Mouse (Mus musculus) neural tube, embryonic 10.5 days (tissue): ENCODE measurements around the gene Lsr.
A peak's percentile ranks its signal among the peaks of the same experiment; 100 is the strongest.
"Not testable (repeated sequence)": the region's sequence is repeated elsewhere in the genome, so short reads cannot be mapped to it uniquely, and the experiment has no call there.

Experiments used
- DNase-seq: peaks from one replicate; pipeline ENCODE4 v3.0.0-alpha.2; 2017; ENCODE audit warnings: low spot score; ENCODE audit errors: extremely low spot score

The Lsr gene

DNA sequence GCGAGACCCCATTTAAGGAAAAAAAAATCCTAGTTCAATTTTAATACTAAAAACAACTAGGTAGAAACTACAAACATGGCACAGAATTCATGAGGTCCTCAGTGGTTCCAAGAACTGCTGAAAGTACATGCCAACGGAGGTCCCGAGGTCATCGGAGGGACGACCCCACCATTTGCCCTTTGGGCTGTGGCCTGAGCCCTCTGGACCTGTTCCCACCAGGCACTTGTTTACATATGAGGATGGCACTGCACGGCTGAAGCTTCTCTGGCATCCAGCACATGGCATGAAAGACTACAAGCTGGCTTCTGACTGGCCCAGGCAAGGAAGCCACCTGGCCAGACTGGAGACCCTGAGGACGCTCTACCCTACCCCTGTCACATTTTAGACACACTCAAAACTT lies 8.9 kb downstream of the Lsr start:
- no peak for DNase-seq

DNA sequence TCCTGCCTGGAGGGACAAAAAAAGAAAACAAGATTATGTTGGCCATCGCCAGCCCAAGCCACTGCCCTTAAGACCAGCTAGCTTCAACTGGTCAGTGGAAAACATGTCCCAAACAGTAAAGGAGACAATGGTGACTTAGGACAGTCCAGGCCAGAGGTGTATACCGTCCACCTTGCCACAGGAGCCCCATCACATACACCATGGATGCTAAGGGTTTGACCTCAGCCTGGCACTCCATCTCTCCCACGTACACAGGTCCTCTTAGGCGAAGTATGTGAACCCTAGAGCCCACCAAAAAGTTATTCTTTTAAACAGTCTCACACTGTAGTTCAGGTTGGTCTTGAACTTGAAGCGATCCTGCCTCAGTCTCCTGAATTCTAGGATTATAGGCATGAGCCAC lies 10.4 kb downstream of the Lsr start:
- no peak for DNase-seq

DNA sequence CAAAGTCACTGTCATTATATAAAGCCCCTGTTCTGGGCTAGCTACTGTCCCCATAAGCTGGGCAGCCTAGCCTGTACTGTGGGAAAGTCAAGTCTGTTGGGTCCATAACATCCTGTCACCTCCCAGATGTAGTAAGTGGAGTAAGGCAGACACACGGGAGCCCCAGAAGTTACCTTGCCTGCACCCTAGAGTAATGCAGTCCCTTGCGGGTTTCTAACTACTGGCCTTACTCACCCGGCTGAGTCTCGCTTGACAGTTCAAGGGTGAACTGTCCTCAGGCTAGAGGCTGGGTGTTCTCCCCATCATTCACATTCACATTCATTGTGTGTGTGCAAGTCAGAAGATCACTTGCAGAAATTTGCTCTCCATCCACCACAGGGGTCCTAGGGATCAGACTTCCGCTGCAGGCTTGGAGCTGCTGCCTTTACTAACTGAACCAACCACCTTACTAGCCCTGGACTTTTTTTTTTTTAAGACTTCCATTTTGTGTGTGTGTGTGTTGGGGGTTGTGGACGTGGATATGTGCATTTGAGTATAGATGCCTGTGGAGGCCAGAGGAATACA lies 13.4 kb downstream of the Lsr start:
- no peak for DNase-seq

DNA sequence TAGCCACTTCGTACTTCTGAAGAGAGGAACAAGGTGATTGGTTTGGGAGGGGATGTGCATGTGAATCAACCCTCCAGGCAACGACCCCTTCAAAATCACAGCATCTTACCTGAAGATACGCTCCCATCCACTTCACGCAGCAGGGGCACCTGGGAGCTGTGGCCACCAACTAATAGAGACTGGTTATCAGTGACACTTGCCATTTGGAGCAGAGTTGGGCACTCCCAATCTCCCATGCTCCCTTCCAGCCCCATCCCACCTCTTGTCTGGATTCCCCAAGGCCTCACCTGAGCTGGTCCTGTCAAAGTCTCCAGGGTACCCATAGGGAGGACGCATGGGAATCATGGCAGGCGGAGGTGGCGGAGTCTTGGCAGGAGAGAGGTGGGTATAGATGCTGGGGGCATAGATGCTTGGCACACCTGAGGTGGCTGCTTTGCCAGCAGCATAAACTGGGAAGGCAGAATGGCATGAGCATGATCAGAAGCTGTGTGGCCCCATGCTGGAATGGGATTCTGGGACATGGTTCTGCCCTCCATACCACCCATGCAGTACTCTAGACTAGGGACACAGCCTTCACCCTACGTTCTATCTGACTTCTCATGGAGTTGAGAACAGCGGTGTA lies 14.3 kb downstream of the Lsr start:
- DNase-seq, result no peak

DNA sequence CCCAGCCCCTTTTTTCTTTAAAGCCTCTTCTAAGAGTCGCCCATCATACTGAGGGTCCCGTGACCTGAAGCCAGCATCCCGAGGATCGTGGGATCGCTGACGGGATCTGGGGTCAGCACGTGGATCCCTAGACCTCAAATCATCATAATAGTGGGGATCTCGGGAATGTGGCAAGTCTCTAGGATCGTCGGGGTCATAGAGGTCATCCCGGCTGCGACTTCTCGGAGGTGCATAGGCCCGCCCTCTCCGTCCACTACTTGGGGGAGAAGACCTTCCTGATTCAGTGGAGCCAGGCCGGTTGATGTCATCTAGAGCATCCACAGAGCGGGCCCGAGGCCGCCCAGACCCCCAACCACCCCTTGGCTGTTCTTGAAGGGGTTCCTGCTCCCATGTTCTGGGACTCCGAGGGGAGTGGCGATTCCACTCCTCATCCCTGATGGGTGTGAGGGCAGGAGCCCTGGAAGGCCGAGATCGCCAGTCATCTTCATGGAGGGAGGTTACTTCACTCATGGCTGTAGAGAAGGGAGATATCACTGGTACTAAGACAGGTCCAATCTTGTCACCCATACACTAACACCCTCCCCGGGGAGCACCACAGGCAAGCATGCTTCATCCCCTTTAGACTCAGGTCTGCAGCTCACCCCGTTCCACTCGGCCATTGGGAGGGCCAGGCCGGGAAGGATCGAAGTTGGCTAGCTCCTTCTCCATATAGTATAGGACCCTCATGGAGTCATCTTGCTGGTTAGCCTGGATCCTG lies 15.0 kb downstream of the Lsr start:
- DNase-seq, result no peak

DNA sequence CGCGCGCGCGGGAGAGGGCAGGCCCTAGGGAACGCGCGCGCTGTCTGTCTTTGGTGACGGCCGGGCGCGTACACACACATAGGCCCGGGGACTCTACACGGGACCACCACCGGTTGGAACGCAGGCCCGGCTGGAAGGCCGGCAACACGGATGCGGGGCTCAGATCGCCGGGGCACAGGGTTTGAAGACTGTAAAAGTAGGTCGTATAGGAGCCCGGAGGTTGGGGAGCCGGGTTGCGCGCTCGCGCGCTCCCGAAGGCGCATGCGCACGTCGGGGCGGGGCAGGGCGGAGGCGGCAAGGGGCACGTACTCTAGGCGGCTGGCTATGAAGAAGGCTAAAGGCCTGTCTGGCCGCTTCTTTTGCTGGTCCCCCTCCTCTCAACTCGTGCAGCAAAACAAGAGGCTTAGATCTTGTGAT lies 15.9 kb downstream of the Lsr start:
- peak; percentile 87 for DNase-seq

DNA sequence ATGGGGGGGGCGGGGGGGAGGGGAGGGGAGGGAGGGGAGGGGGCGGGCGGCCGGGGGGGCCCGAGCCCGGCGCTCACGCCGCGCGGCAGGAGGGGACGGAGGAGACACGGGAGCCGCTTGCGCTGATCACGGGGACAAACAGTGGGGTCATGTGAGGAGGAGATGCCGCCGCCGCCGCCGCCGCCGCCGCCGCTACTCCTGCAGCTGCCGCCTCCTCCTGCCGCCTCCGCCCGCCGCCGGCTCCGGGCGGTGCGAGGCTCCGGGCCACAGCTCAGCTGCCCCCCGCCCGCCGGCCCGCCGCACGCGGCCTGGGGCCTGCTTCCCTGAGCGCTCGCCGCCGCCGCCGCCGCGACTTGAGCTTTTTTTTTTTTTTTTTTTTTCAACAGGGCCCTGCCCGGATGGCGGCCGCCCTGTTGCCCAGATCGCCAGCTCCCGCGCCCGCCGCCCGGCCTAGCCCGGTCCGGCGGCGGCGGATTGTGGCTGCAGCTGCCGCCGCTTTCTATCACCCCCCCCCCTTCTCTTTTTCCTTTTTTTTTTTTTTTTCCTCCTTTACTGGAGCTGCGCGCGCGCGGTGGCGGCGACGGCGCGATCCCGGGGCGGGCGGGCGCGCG lies 16.4 kb downstream of the Lsr start, which contains the start of gene Usf2:
TSS of gene Usf2 (minus strand) at position 48 of the 611 bp plus-strand sequence.
- DNase-seq, result peak; percentile 85

DNA sequence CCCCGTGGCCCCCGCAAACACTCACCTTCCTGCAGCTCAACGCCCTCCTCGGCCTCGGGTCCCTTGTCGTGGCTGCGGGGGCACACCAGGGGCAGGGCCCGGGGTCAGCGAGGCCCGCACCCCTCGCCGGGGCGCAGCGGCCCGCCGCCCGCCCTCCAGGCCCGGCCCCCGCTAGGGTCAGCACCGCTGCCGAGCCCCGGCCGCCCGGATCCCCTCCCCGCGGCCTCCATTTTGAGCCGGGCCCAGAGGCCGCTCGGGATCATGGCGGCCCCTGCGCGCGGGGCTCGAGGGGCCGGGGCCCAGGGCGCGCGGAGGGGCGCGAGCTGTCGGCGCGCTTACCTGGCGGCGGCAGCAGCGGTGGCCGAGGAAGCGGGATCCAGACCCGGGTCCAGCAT lies 16.9 kb downstream of the Lsr start:
- DNase-seq, result no peak

DNA sequence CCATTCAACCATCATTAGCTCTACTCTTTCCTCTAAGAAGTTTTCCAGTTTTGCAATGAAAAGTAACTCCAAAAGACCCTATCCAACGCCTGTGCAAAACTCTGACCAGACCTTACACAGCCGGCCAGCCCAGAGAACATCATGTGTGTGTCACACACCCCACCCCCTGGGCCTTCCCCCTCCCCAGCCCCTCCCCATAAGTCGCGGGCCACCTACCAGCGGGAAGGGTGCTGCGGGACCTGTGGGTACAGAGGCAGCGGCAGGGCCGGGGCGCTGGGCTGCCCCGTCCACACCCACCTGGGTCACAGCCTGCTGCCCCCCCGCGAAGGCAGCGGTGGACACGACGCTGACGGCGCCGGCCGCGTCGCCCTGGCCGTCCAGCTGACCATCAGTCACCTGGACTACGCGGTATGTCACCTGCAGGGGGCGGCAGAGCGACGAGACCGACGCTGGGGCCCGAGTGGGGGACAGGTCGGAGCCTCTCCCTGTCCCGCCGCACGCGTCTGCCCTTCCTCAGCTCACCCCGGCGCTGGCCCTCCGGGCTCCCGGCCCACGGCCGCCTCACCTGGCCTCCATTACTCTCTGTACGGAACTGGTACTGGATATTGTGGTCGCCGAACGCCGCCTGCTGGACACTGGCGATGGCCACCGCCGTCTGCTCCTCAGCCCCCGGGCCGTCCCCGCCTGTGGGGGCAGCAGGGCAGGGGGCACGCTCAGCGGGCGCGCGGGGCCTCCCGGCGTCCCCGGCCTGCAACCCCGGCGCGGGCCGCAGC lies 17.5 kb downstream of the Lsr start:
- peak; percentile 94 for DNase-seq

- no peak for DNase-seq
Observed at GRCm38 (mm10) chr7:30954971-30955520, 18.2 kb downstream of the Lsr start.

DNA sequence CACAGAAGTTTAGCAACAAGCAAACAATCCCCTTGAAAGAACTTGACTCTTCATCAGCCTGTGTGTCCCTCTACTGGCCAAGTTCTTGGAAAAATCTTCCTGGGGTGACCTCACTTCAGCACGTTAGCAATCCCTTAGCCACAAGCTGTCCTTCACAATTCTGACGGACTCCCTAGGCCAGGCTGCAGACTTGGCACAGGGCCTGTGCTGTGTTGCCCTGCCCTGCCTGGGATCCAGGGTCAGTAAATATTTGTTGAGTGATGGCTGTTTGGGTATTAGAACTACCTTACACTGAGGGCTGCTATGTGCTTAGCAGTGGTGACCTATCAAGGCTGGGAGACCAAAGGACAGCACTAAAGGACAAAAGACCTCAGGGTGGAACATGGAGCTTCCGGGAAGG lies 19.2 kb downstream of the Lsr start:
- no peak for DNase-seq

DNA sequence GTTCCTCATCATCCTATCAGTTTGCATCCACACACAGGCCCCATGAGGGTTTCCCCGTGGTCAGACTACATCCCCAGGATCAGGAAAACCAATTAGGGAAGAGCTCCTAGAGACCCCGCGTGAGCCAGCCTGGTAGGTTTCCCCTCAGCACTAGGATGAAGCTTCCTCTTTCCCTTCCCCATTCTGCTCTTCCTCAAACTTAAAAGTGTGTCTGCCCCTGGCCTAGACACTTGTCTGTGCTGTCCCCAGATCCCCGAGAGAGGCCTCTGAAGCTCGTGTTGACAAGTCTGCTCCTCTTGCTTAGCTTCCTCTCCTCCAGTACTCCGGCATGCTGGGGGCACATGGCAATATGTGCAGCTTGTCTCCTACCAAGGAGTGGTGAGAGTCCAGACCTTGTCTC lies 19.8 kb downstream of the Lsr start:
- no peak for DNase-seq

- DNase-seq, result no peak
Observed at GRCm38 (mm10) chr7:30952441-30953265, 20.6 kb downstream of the Lsr start.

GRCm38 (mm10) chr7:30949902-30950301 lies 23.4 kb downstream of the Lsr start:
- not testable (repeated sequence) for DNase-seq

DNA sequence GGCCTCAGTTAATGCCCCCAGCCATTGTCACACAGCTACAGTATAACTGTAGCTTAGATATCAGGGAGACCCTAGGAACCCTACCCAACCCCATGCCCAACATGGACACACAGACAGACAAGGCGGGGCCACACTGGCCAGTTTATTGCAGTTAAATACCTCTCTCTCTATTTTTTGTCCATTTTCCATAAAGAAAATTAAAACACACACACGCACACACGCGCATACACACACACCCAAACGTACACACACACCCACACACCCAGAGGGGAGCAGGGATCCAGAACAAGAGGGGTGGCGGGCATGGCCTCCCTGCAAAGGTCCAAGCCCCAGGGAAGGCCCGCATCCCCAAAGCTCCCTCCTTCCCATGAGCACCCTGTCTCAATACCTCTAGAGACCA lies 27.4 kb downstream of the Lsr start:
- DNase-seq, result no peak

- not testable (repeated sequence) for DNase-seq
Observed at GRCm38 (mm10) chr7:30945466-30945865, 27.8 kb downstream of the Lsr start.

DNA sequence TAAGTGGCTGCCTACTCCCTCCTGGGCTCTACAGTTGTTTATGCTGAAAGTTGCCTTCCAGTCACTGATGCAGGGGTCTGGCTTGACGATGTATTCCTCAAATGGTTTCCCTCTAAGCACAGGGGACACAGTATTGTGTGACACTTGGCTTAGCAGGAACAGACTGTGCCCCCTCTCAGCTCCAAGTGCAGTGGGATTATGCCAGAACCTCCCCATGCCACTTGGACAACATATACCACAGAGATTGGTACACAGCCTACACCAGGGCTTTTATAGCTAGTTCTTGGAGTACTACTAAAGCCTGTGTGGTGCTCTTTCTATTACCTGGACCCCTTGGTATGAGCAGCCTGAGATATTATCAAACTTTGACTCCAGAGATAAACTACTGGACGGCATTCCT lies 28.6 kb downstream of the Lsr start:
- not testable (repeated sequence) for DNase-seq

- DNase-seq, result no peak
Observed at GRCm38 (mm10) chr7:30943909-30944635, 29.2 kb downstream of the Lsr start, which contains the start of gene Hamp. Hamp (minus strand) TSS chr7:30944032.

DNA sequence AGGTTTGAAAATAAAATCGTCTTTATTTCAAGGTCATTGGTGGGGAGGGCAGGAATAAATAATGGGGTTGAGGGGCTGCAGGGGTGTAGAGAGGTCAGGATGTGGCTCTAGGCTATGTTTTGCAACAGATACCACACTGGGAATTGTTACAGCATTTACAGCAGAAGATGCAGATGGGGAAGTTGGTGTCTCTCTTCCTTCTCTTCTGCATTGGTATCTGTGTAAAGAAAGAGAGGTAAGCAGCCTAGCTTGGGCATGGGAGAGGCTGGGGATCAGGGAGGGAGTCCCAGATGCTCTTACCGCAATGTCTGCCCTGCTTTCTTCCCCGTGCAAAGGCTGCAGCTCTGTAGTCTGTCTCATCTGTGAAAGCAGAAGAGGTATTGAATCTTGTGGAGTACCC lies 30.9 kb downstream of the Lsr start:
- not testable (repeated sequence) for DNase-seq

- not testable (repeated sequence) for DNase-seq
Observed at GRCm38 (mm10) chr7:30940070-30940469, 33.2 kb downstream of the Lsr start.
